In genomic region chr6:135083991-135084502, GRCm38 (mm10) we compare ENCODE assay signal across 19 mouse cellular contexts. TPM values are rescaled to one million over a fixed set of nuclear protein-coding genes. Genes with fewer than 3 reads are reported as not detected.
"Had no signal": no experiment of that assay in that cellular context is flagged by ENCODE, and none has a peak within 500 bp of the region (broad histone marks: within the 10 kb centered on the region; RNA-seq: fewer than 3 reads in every experiment).

No protein-coding gene starts in this region.

- H3K27ac ChIP-seq: liver, embryonic 13.5 days; macrophage; midbrain, embryonic 12.5 days; midbrain, embryonic 15.5 days; neural tube, embryonic 12.5 days; neural tube, embryonic 15.5 days; stomach, embryonic 15.5 days had no signal

- H3K9me3 ChIP-seq: liver, embryonic 13.5 days; midbrain, embryonic 12.5 days; midbrain, embryonic 15.5 days; neural tube, embryonic 12.5 days; neural tube, embryonic 15.5 days; stomach, embryonic 15.5 days had no signal

- H3K36me3 ChIP-seq: liver, embryonic 13.5 days; midbrain, embryonic 12.5 days; midbrain, embryonic 15.5 days; neural tube, embryonic 12.5 days; neural tube, embryonic 15.5 days; stomach, embryonic 15.5 days had no signal

- H3K4me1 ChIP-seq: liver, embryonic 13.5 days had no signal

- DNase-seq: kidney, adult 9 months; kidney, postnatal 14 days; kidney, postnatal 4 days; liver, embryonic 13.5 days; lung, embryonic 14.5 days; right cerebral cortex, adult 18-20 months; right cerebral cortex, postnatal 14 days; spleen, adult 18-20 months; thymus, postnatal 14 days; thymus, postnatal 4 days had no signal

- H3K4me3 ChIP-seq: liver, embryonic 13.5 days; midbrain, embryonic 12.5 days; midbrain, embryonic 15.5 days; neural tube, embryonic 12.5 days; neural tube, embryonic 15.5 days; stomach, embryonic 15.5 days had no signal

- H3K27me3 ChIP-seq: liver, embryonic 13.5 days; neural tube, embryonic 12.5 days; stomach, embryonic 15.5 days had no signal

- H3K9ac ChIP-seq: liver, embryonic 13.5 days; lung, embryonic 14.5 days; midbrain, embryonic 12.5 days; midbrain, embryonic 15.5 days; neural tube, embryonic 12.5 days; neural tube, embryonic 15.5 days; stomach, embryonic 15.5 days had no signal

RNA-seq across cellular contexts. Expression of gene Gprc5d, which starts 34.0 kb away (rescaled TPM):
- polyA plus RNA-seq: kidney, embryonic 16.5 days; limb, embryonic 11.5 days; lung, embryonic 14.5 days; lung, postnatal 0 days; macrophage; midbrain, embryonic 15.5 days; neural tube, embryonic 12.5 days; neural tube, embryonic 15.5 days; stomach, embryonic 15.5 days had no signal
